Mouse (Mus musculus) layer of hippocampus, postnatal 10 days (tissue): Measurements from ENCODE around the gene Pfn1. TPM values are rescaled to one million over a fixed set of nuclear protein-coding genes. Genes with fewer than 3 reads are reported as not detected.

Experiments used
- DNase-seq, 2 experiments: peaks; one replicate each; pipeline ENCODE4 v3.0.0; 2021; ENCODE audit warnings: low spot score in 2 of 2
- long read RNA-seq: library from polyadenylated mRNA; stranded (forward); transcript quantifications from one replicate; pipeline ENCODE4 v2.0.0, GENCODE M21; 2023
- total RNA-seq, 2 experiments: library from RNA; stranded (reverse); gene quantifications; 2 replicates each; pipeline ENCODE4 v1.2.3; 2021

Gene Pfn1
- 100 to 1,000 TPM; 364 to 371 TPM for total RNA-seq
- long read RNA-seq, transcript Pfn1-201 (3 exons, 861 nt), result major isoform, 415 of 426 reads
- long read RNA-seq, partial matches to known transcripts, result 10 of 426 reads
- long read RNA-seq, other reads (novel, unspliced or antisense), result 1 of 426 reads

- peak; percentile 66 to 80 for DNase-seq
These were observed at the start of gene Pfn1 for GRCm38 (mm10) chr11:70654198-70654922. TSS of gene Pfn1 (minus strand) at chr11:70654644.

- DNase-seq, result no peak
These were observed 48.3 kb upstream of the Pfn1 start for GRCm38 (mm10) chr11:70702781-70703180.

GRCm38 (mm10) chr11:70701984-70702733 is 47.7 kb upstream of the Pfn1 start:
- no peak for DNase-seq

- DNase-seq, result no peak
These were observed 46.9 kb upstream of the Pfn1 start for GRCm38 (mm10) chr11:70701221-70701955.

- peak; percentile 60 to 72 for DNase-seq
These were observed 46.2 kb upstream of the Pfn1 start for GRCm38 (mm10) chr11:70700613-70701012.

GRCm38 (mm10) chr11:70699722-70700556 is 45.5 kb upstream of the Pfn1 start, which contains the start of the genes Inca1 and Kif1c:
TSS of gene Inca1 (minus strand) at chr11:70700155.
TSS of gene Kif1c (plus strand) at chr11:70700548.
- peak; percentile 98 for DNase-seq

GRCm38 (mm10) chr11:70699051-70699450 is 44.6 kb upstream of the Pfn1 start:
- DNase-seq, result no peak

GRCm38 (mm10) chr11:70697376-70697775 is 42.9 kb upstream of the Pfn1 start:
- DNase-seq, result no peak

- DNase-seq, result no peak
These were observed 39.1 kb upstream of the Pfn1 start for GRCm38 (mm10) chr11:70693504-70693903.

- DNase-seq, result no peak
These were observed 35.1 kb upstream of the Pfn1 start for GRCm38 (mm10) chr11:70689578-70689977.

- DNase-seq, result no peak
These were observed 33.9 kb upstream of the Pfn1 start for GRCm38 (mm10) chr11:70688372-70688771.

GRCm38 (mm10) chr11:70687601-70688199 is 33.3 kb upstream of the Pfn1 start, which contains the start of gene Camta2:
TSS of gene Camta2 (minus strand) at chr11:70688105.
- peak; percentile 90 to 92 for DNase-seq

- peak; percentile 58 to 59 for DNase-seq
These were observed 32.6 kb upstream of the Pfn1 start for GRCm38 (mm10) chr11:70686901-70687566.

- no peak for DNase-seq
These were observed 29.2 kb upstream of the Pfn1 start for GRCm38 (mm10) chr11:70683640-70684039.

- peak; percentile 64 to 69 for DNase-seq
These were observed 27.6 kb upstream of the Pfn1 start for GRCm38 (mm10) chr11:70681897-70682581.

- no peak for DNase-seq
These were observed 26.7 kb upstream of the Pfn1 start for GRCm38 (mm10) chr11:70681170-70681569.

- DNase-seq, result no peak
These were observed 25.4 kb upstream of the Pfn1 start for GRCm38 (mm10) chr11:70679894-70680293.

GRCm38 (mm10) chr11:70679361-70679760 is 24.9 kb upstream of the Pfn1 start:
- no peak for DNase-seq

GRCm38 (mm10) chr11:70678576-70678975 is 24.1 kb upstream of the Pfn1 start:
- no peak for DNase-seq
